ENCODE assay signal across 8 mouse cellular contexts in the genomic region with DNA sequence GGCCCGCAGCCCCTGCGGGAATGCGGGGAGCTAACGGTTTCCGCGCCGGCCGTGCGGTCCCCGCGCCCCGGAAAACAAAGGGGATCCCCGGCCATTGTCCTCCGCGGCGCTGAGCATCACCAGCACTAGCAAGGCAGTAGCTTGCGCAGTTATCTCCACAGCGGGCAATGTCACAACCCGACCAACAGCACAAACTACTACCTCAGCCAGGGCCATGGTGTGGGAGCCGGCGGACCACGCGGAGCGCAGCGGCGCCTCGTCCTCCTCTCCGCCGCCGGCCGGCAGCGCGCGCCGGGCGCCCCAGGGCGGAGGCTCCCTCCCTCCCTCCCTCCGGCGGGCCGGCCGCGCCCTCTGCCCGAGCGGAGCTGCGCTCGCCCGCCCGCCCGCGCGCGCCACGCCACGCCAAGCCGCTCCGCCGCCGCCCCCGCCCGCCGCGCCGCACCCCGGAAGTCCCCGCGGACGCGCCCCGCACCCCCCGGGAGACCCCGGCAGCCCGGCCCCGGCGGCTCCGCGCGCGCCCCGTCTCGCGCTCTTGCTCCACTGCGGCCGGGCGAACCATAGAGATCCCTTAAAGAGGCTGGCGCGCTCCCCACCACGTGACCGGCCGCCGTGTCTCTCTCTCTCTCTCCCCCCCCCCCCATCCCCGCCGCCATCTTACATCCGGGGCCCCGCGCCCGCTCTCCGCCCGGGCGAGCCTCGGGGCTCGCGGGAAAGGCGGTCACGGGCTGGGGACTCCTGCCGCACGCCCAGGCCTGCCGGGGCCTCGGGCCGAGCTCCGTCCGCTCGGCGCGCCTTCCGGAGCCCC.
DNase-seq lines count a peak whose midpoint lies in the region; ATAC-seq lines count a peak whose summit lies in the region.

No protein-coding gene starts in this region.

- H3K36me3 ChIP-seq in heart, embryonic 14.5 days (ENCODE audit: control insufficient read depth, insufficient read depth, low read length): peaks cover 16% of the 10 kb centered on the region
- H3K36me3 ChIP-seq in liver, embryonic 15.5 days (replicated peaks): peaks cover 21% of the 10 kb centered on the region; the same call in 1 of the 2 replicates
- peaks cover 9% of the 10 kb centered on the region for H3K36me3 ChIP-seq in stomach, embryonic 14.5 days (ENCODE audit: control insufficient read depth, insufficient read depth, low read length)

- no peaks in the 10 kb centered on the region for H3K27me3 ChIP-seq in heart, embryonic 14.5 days (ENCODE audit: control insufficient read depth, insufficient read depth, low read length)
- H3K27me3 ChIP-seq in liver, embryonic 15.5 days: no peaks in the 10 kb centered on the region
- H3K27me3 ChIP-seq in stomach, embryonic 14.5 days (ENCODE audit: control insufficient read depth, insufficient read depth, low read length): no peaks in the 10 kb centered on the region

- H3K9me3 ChIP-seq in heart, embryonic 14.5 days (ENCODE audit: control insufficient read depth, low read length): no peaks in the 10 kb centered on the region
- H3K9me3 ChIP-seq in liver, embryonic 15.5 days (replicated peaks): no peaks in the 10 kb centered on the region
- no peaks in the 10 kb centered on the region for H3K9me3 ChIP-seq in stomach, embryonic 14.5 days (ENCODE audit: control insufficient read depth, low read depth, low read length)

- H3K9ac ChIP-seq in heart, embryonic 14.5 days (ENCODE audit: low read length): peak overlapping the region; percentile 98
- peak overlapping the region; percentile 98 for H3K9ac ChIP-seq in liver, embryonic 15.5 days
- peak overlapping the region; percentile 100 for H3K9ac ChIP-seq in stomach, embryonic 14.5 days (replicated peaks; ENCODE audit: low read depth, low read length)

- 1% methylated on average over 48 of the region's 115 CpGs for WGBS in heart, embryonic 14.5 days
- under 1% methylated on average over 89 of the region's 115 CpGs for WGBS in liver, embryonic 15.5 days (ENCODE audit: insufficient replicate concordance)
- WGBS in stomach, embryonic 14.5 days: 1% methylated on average over 45 of the region's 115 CpGs

- ATAC-seq in CD4-positive, CD25-positive, alpha-beta regulatory T cell, adult 4 months: peak; percentile 40
- peak; percentile 63 for ATAC-seq in erythroid progenitor cell, adult 5-6 weeks (replicated peaks; ENCODE audit: low FRiP score, poor library complexity, severe bottlenecking)
- ATAC-seq in heart, embryonic 14.5 days (ENCODE audit: insufficient number of reproducible peaks, insufficient read depth, low FRiP score, low read depth): peak; percentile 85
- peak; percentile 90 for ATAC-seq in liver, embryonic 15.5 days (ENCODE audit: insufficient read depth)
- ATAC-seq in stomach, embryonic 14.5 days (ENCODE audit: insufficient number of reproducible peaks, insufficient read depth, low FRiP score, low read depth): peak; percentile 88

- H3K27ac ChIP-seq in heart, embryonic 14.5 days (replicated peaks in 1 of 2; ENCODE audit: control insufficient read depth in 1 of 2, insufficient read depth in 1 of 2, low read depth in 2 of 2, low read length in 2 of 2): peak overlapping the region; percentile 98 to 100
- peak overlapping the region; percentile 98 for H3K27ac ChIP-seq in liver, embryonic 15.5 days (replicated peaks)
- peak overlapping the region; percentile 100 for H3K27ac ChIP-seq in stomach, embryonic 14.5 days (ENCODE audit: low read length)

- peak; percentile 64 for DNase-seq in c-Kit-negative CD71-positive TER-119-positive erythroid progenitor cells, embryonic 14.5 days (ENCODE audit: low read depth, low spot score)
- DNase-seq in kidney, postnatal 14 days: peak; percentile 91
- DNase-seq in neural tube, embryonic 10.5 days (ENCODE audit: extremely low spot score, low spot score): peak; percentile 90

- H3K4me3 ChIP-seq in heart, embryonic 14.5 days (ENCODE audit: control insufficient read depth in 1 of 2, insufficient read depth in 1 of 2, low read depth in 1 of 2, low read length in 2 of 2): peak overlapping the region; percentile 71 to 82
- peak overlapping the region; percentile 97 for H3K4me3 ChIP-seq in liver, embryonic 15.5 days (replicated peaks)
- H3K4me3 ChIP-seq in stomach, embryonic 14.5 days (ENCODE audit: low read depth, low read length): peak overlapping the region; percentile 88

- peak overlapping the region; percentile 88 for H3K4me2 ChIP-seq in heart, embryonic 14.5 days (ENCODE audit: low read length)
- peak overlapping the region; percentile 78 for H3K4me2 ChIP-seq in liver, embryonic 15.5 days
- peak overlapping the region; percentile 51 for H3K4me2 ChIP-seq in stomach, embryonic 14.5 days (replicated peaks; ENCODE audit: low read depth, low read length)

- peaks cover 7 to 55% of the 10 kb centered on the region in 2 experiments for H3K4me1 ChIP-seq in heart, embryonic 14.5 days (ENCODE audit: control insufficient read depth in 2 of 2, insufficient read depth in 2 of 2, low read length in 2 of 2)
- peaks cover 40% of the 10 kb centered on the region for H3K4me1 ChIP-seq in liver, embryonic 15.5 days (replicated peaks)
- H3K4me1 ChIP-seq in stomach, embryonic 14.5 days (ENCODE audit: control insufficient read depth, insufficient read depth, low read length): peaks cover 28% of the 10 kb centered on the region; the same call in 1 of the 2 replicates

Comparison
In these comparisons a context has a peak if more than half of its experiments do, and no peak if none do; other contexts are left out.
1. Peak in every context shown above with its lines: DNase-seq, ATAC-seq, H3K4me3 ChIP-seq and H3K27ac ChIP-seq.
2. ATAC-seq: peak in every context shown above with its lines; median percentile 90 in liver, embryonic 15.5 days; 88 in stomach, embryonic 14.5 days; 85 in heart, embryonic 14.5 days; 63 in erythroid progenitor cell, adult 5-6 weeks; 40 in CD4-positive, CD25-positive, alpha-beta regulatory T cell, adult 4 months.